Mouse (Mus musculus) myocyte (in vitro differentiated cells): ENCODE data around the gene Creb3l1. TPM values are rescaled to one million over a fixed set of nuclear protein-coding genes. Genes with fewer than 3 reads are reported as not detected.

Experiments
- H3K27me3 ChIP-seq: one replicate; pipeline ENCODE4 v1.6.1; 2011; ENCODE audit not compliant: control insufficient read depth, insufficient read depth, insufficient read length
- H3K36me3 ChIP-seq: one replicate; pipeline ENCODE4 v1.6.1; 2011; ENCODE audit not compliant: control insufficient read depth, insufficient read depth
- H3K4me2 ChIP-seq: one replicate; pipeline ENCODE4 v1.6.1; 2011; ENCODE audit warnings: low read depth, control low read depth
- H3K4me3 ChIP-seq: one replicate; pipeline ENCODE4 v1.5.1; 2011; ENCODE audit warnings: mild to moderate bottlenecking, control low read depth, moderate library complexity
- H3K79me2 ChIP-seq: one replicate; pipeline ENCODE4 v1.6.1; 2011; ENCODE audit not compliant: control insufficient read depth, insufficient read depth
- H3ac ChIP-seq: one replicate; pipeline ENCODE4 v1.6.1; 2011; ENCODE audit not compliant: control insufficient read depth, insufficient read length
- CEBPB ChIP-seq: IDR thresholded peaks from 2 replicates; pipeline ENCODE4 v1.6.1; 2011; ENCODE audit warnings: mild to moderate bottlenecking, moderate library complexity; ENCODE audit not compliant: poor library complexity, insufficient read depth, severe bottlenecking
- E2F4 ChIP-seq: IDR thresholded peaks from one replicate; pipeline ENCODE4 v1.6.1; 2011; ENCODE audit warnings: mild to moderate bottlenecking, control low read depth, moderate library complexity; ENCODE audit not compliant: insufficient read depth
- MAX ChIP-seq: IDR thresholded peaks from one replicate; pipeline ENCODE4 v1.6.1; 2011; ENCODE audit warnings: low read depth, mild to moderate bottlenecking, control low read depth
- MYOD1 ChIP-seq, 3 experiments: IDR thresholded peaks; one replicate each; pipeline ENCODE4 v1.6.1; 2011; ENCODE audit warnings: control low read depth in 2 of 3, low read depth in 2 of 3, mild to moderate bottlenecking in 2 of 3, moderate library complexity in 1 of 3; ENCODE audit not compliant: insufficient read length in 2 of 3, control insufficient read depth in 1 of 3
- MYOG ChIP-seq, 3 experiments: IDR thresholded peaks; one replicate each; pipeline ENCODE4 v1.6.1; 2011; ENCODE audit warnings: control low read depth in 2 of 3, low read depth in 2 of 3, mild to moderate bottlenecking in 2 of 3; ENCODE audit not compliant: insufficient read length in 2 of 3, control insufficient read depth in 1 of 3, insufficient read depth in 1 of 3
- POLR2A ChIP-seq: IDR thresholded peaks from one replicate; pipeline ENCODE4 v1.6.1; 2011; ENCODE audit warnings: low read depth, mild to moderate bottlenecking, control low read depth, moderate library complexity; ENCODE audit not compliant: insufficient read length
- POLR2AphosphoS2 ChIP-seq: IDR thresholded peaks from one replicate; pipeline ENCODE4 v1.6.1; 2011; ENCODE audit warnings: low read depth, control low read depth; ENCODE audit not compliant: insufficient read length
- REST ChIP-seq: IDR thresholded peaks from one replicate; pipeline ENCODE4 v1.6.1; 2011; ENCODE audit warnings: mild to moderate bottlenecking, control low read depth, moderate library complexity; ENCODE audit not compliant: insufficient read depth, insufficient read length
- SRF ChIP-seq: IDR thresholded peaks from one replicate; pipeline ENCODE4 v1.6.1; 2011; ENCODE audit warnings: low read depth; ENCODE audit not compliant: control insufficient read depth, insufficient read length
- TCF12 ChIP-seq: IDR thresholded peaks from one replicate; pipeline ENCODE4 v1.6.1; 2011; ENCODE audit warnings: mild to moderate bottlenecking, control low read depth; ENCODE audit not compliant: poor library complexity, insufficient read depth, severe bottlenecking
- TCF3 ChIP-seq: IDR thresholded peaks from one replicate; pipeline ENCODE4 v1.6.1; 2011; ENCODE audit warnings: low read depth, control low read depth; ENCODE audit not compliant: insufficient read length
- USF1 ChIP-seq: IDR thresholded peaks from one replicate; pipeline ENCODE4 v1.6.1; 2011; ENCODE audit warnings: low read depth, mild to moderate bottlenecking, control low read depth, moderate library complexity
- polyA plus RNA-seq: library from polyadenylated mRNA; unstranded; fragments of >200 nt; fragmentation: generic; extraction: Trizol; gene quantifications from one replicate; pipeline ENCODE4 v1.2.1, GENCODE M21; 2012; ENCODE audit warnings: missing spikeins

The Creb3l1 gene
- polyA plus RNA-seq, result 97.3 TPM

GRCm38 (mm10) chr2:92024274-92024672, at the start of gene Creb3l1:
TSS of gene Creb3l1 (minus strand) at chr2:92024502.
- Histone ChIP-seq H3K79me2 (peaks cover 47% of the 10 kb centered on the region), H3K27me3 (no peaks in the 10 kb centered on the region), H3ac (peak within 1 kb of the TSS; percentile 69), H3K4me2 (peak within 1 kb of the TSS; percentile 98), H3K4me3 (peak within 1 kb of the TSS; percentile 84), H3K36me3 (no peaks in the 10 kb centered on the region)
- TF ChIP-seq POLR2AphosphoS2, result peak; percentile 49
- TF ChIP-seq MYOD1 (IDR thresholded peaks at IDR 0.05; ENCODE audit: control insufficient read depth in 1 of 3, insufficient read length in 2 of 3, low read depth in 2 of 3), result no peak
- TF ChIP-seq POLR2A, result peak; percentile 48
- no peak for TF ChIP-seq E2F4
- no peak for TF ChIP-seq CEBPB
- no peak for TF ChIP-seq TCF3
- TF ChIP-seq SRF, result no peak

GRCm38 (mm10) chr2:92071143-92071542, 46.8 kb upstream of the Creb3l1 start:
- no peak overlapping the region for H3K4me2 ChIP-seq
- H3ac ChIP-seq, result no peak overlapping the region
- peaks cover 4% of the 10 kb centered on the region for H3K27me3 ChIP-seq
- no peaks in the 10 kb centered on the region for H3K36me3 ChIP-seq
- H3K4me3 ChIP-seq, result no peak overlapping the region
- H3K79me2 ChIP-seq, result no peaks in the 10 kb centered on the region
- no peak for TF ChIP-seq MAX
- no peak for TF ChIP-seq E2F4

- no peak overlapping the region for H3K4me2 ChIP-seq
- H3K79me2 ChIP-seq, result no peaks in the 10 kb centered on the region
- no peak overlapping the region for H3ac ChIP-seq
- TF ChIP-seq CEBPB, result no peak
- no peak for TF ChIP-seq MYOD1 (IDR thresholded peaks at IDR 0.05; ENCODE audit: control insufficient read depth in 1 of 3, insufficient read length in 2 of 3, low read depth in 2 of 3)
- TF ChIP-seq TCF3, result no peak
- TF ChIP-seq POLR2AphosphoS2, result no peak
- TF ChIP-seq POLR2A, result no peak
- TF ChIP-seq USF1, result no peak
- no peak for TF ChIP-seq TCF12
- no peak for TF ChIP-seq MAX
- TF ChIP-seq MYOG (IDR thresholded peaks at IDR 0.05; ENCODE audit: control insufficient read depth in 1 of 3, insufficient read depth in 1 of 3, insufficient read length in 2 of 3, low read depth in 2 of 3), result no peak
- TF ChIP-seq SRF, result no peak
- no peak overlapping the region for H3K4me3 ChIP-seq
- peaks cover 4% of the 10 kb centered on the region for H3K27me3 ChIP-seq
- no peaks in the 10 kb centered on the region for H3K36me3 ChIP-seq
These were observed 45.3 kb upstream of the Creb3l1 start for GRCm38 (mm10) chr2:92069630-92070029.

- no peak overlapping the region for H3ac ChIP-seq
- no peak overlapping the region for H3K4me2 ChIP-seq
- H3K79me2 ChIP-seq, result no peaks in the 10 kb centered on the region
- H3K36me3 ChIP-seq, result no peaks in the 10 kb centered on the region
- TF ChIP-seq SRF, result no peak
- TF ChIP-seq MYOG (IDR thresholded peaks at IDR 0.05; ENCODE audit: control insufficient read depth in 1 of 3, insufficient read depth in 1 of 3, insufficient read length in 2 of 3, low read depth in 2 of 3), result no peak
- TF ChIP-seq USF1, result no peak
- no peak for TF ChIP-seq TCF3
- no peak for TF ChIP-seq MAX
- TF ChIP-seq TCF12, result no peak
- no peak for TF ChIP-seq POLR2A
- TF ChIP-seq E2F4, result no peak
- TF ChIP-seq POLR2AphosphoS2, result no peak
- no peak for TF ChIP-seq REST
- no peak for TF ChIP-seq CEBPB
- no peak for TF ChIP-seq MYOD1 (IDR thresholded peaks at IDR 0.05; ENCODE audit: control insufficient read depth in 1 of 3, insufficient read length in 2 of 3, low read depth in 2 of 3)
- H3K27me3 ChIP-seq, result peaks cover 2% of the 10 kb centered on the region
- H3K4me3 ChIP-seq, result no peak overlapping the region
These were observed 43.3 kb upstream of the Creb3l1 start for GRCm38 (mm10) chr2:92067600-92067999.

- Histone ChIP-seq H3K79me2 (no peaks in the 10 kb centered on the region), H3K4me3 (no peak overlapping the region), H3K4me2 (peak overlapping the region; percentile 53), H3K36me3 (no peaks in the 10 kb centered on the region), H3K27me3 (no peaks in the 10 kb centered on the region), H3ac (no peak overlapping the region)
- TF ChIP-seq USF1 (no peak), TCF3 (peak; percentile 26), REST (no peak), TCF12 (no peak), CEBPB (no peak), MAX (no peak), E2F4 (no peak), MYOD1 (IDR thresholded peaks at IDR 0.05; ENCODE audit: control insufficient read depth in 1 of 3, insufficient read length in 2 of 3, low read depth in 2 of 3) (peak; percentile 44 to 89 (median 69)), POLR2AphosphoS2 (no peak), SRF (no peak), MYOG (IDR thresholded peaks at IDR 0.05; ENCODE audit: control insufficient read depth in 1 of 3, insufficient read depth in 1 of 3, insufficient read length in 2 of 3, low read depth in 2 of 3) (peak in 2 of 3 experiments; percentile 84 to 95), POLR2A (no peak)
These were observed 42.6 kb upstream of the Creb3l1 start for GRCm38 (mm10) chr2:92066899-92067298.
